Mouse (Mus musculus): ENCODE results near the gene Serpina16.

Gene Serpina16

DNA sequence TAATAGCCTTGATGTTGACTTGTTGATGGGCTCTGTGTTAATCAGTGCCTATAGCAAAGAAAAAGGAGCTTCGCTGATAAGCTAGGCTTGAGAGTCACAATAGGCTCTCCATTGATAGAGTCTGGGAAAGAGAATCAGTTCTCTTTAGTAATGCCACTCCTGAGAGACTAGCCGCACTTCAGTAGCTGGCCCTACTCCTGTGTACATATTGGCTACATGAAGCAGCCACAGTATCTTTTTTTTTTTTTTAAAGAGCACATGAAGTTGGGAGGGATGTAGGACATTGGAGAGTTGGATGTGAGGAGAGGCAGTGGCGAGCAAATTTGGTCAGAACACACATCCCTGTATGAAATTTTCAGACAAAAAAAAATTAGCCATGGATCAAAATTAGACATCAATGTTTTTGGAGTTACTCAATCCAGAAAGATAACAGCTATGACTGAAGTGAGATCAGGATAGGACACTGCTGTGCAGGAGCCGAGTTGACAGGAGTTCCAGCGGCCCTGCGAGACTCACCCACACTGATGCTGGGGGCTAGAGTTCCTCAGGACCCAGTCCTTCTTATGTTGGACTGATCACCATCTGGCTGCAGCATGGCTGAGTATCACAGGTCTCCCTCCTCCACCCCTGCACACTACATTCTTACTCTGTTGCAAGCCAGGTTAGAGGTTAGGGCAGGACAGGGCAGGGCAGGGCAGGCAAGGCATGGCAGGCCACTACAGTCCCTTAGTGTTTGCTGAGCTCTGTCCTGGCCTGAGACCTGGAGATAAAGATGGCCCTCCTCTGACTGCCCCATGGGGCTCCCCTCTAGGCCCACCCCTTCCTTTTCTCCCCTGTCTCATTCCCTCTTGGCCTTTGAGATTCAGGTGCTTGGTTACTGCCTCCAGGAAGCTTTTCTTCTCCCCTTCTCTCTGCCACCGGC lies 20.6 kb downstream of the Serpina16 start:
- Histone ChIP-seq H3K4me3 (replicated peaks; ENCODE audit: low read length) (no peak overlapping the region), H3K27me3 (ENCODE audit: insufficient read depth, low read length) (no peaks in the 10 kb centered on the region), H3K36me3 (ENCODE audit: insufficient read depth, low read length) (no peaks in the 10 kb centered on the region), H3K9me3 (ENCODE audit: low read length) (no peaks in the 10 kb centered on the region), H3K4me1 (replicated peaks; ENCODE audit: low read depth, low read length) (no peaks in the 10 kb centered on the region)
- no peak for TF ChIP-seq CTCF (conservative IDR thresholded peaks at IDR 0.05; ENCODE audit: low read length)
- no peak for TF ChIP-seq NANOG (IDR thresholded peaks at IDR 0.05; ENCODE audit: borderline replicate concordance, low read length)
- no peak for TF ChIP-seq POU5F1 (IDR thresholded peaks at IDR 0.05; ENCODE audit: borderline replicate concordance, low read length)

DNA sequence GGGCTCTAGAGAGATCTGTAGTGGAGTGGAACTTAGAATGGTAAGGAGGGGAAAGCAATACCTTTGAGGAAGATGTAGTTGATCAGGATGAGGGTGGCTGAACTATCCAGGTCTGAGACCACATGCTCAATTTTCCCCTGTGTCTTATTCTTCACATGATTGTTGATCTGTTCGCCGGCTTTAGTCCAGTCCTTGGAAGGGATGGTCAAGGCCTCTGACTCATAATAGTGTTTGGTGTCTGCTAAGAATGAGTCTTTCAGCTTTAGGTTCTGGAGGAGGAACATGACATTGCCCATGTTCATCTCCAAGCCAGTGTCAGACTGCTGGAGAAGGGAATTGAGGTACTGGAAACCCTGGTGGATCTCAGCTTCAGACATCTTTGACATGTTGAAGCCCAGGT lies 22.1 kb downstream of the Serpina16 start:
- Histone ChIP-seq H3K27me3 (ENCODE audit: insufficient read depth, low read length) (no peaks in the 10 kb centered on the region), H3K4me1 (replicated peaks; ENCODE audit: low read depth, low read length) (no peaks in the 10 kb centered on the region), H3K4me3 (replicated peaks; ENCODE audit: low read length) (no peak overlapping the region), H3K36me3 (ENCODE audit: insufficient read depth, low read length) (no peaks in the 10 kb centered on the region), H3K9me3 (ENCODE audit: low read length) (no peaks in the 10 kb centered on the region)
- TF ChIP-seq POU5F1 (IDR thresholded peaks at IDR 0.05; ENCODE audit: borderline replicate concordance, low read length) (no peak), NANOG (IDR thresholded peaks at IDR 0.05; ENCODE audit: borderline replicate concordance, low read length) (no peak), CTCF (conservative IDR thresholded peaks at IDR 0.05; ENCODE audit: low read length) (no peak)

DNA sequence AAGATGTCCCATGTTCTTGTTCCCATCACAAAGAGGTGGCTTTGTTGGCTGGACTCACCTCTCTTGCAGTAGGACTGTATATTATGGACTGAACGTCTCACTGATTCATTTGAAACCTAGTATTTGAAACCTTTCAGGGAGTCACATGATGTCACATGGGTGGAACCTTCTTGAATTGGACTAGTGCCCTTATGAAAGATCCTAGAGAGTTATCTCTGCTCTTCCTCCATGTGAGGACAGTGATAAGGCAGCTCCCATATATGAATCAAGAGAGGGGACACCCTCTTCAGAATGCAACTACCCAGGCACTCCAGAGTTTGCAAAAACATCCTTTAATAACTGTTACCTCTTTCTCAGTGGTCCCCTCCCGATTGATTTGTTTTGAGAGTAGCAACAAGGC lies 29.6 kb downstream of the Serpina16 start:
- no peak for TF ChIP-seq POU5F1 (IDR thresholded peaks at IDR 0.05; ENCODE audit: borderline replicate concordance, low read length)
- no peak for TF ChIP-seq CTCF (conservative IDR thresholded peaks at IDR 0.05; ENCODE audit: low read length)
- no peak for TF ChIP-seq NANOG (IDR thresholded peaks at IDR 0.05; ENCODE audit: borderline replicate concordance, low read length)
- H3K4me1 ChIP-seq (replicated peaks; ENCODE audit: low read depth, low read length): no peaks in the 10 kb centered on the region
- H3K9me3 ChIP-seq (ENCODE audit: low read length): no peaks in the 10 kb centered on the region
- H3K4me3 ChIP-seq (replicated peaks; ENCODE audit: low read length): no peak overlapping the region
- no peaks in the 10 kb centered on the region for H3K27me3 ChIP-seq (ENCODE audit: insufficient read depth, low read length)
- H3K36me3 ChIP-seq (ENCODE audit: insufficient read depth, low read length): no peaks in the 10 kb centered on the region

DNA sequence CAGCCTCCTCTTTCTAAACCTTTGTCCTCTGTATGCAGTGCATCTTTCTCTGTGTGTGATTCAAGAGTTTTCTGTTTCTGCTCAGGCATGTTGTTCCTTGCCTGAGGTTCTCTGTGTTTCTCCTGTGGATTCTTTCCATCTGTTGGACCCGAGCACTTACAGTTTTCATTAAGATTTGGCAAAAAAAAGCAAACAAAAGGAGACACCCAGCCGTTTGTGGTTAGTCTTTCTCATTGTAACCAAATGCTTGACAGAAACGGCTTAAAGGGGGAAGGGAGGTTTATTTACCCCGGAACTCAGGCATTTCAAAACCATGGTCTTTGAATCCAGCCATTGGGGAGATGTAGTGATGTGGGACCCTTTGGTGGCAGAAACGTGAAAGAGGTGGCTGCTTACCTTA lies 31.3 kb downstream of the Serpina16 start:
- Histone ChIP-seq H3K4me1 (replicated peaks; ENCODE audit: low read depth, low read length) (no peaks in the 10 kb centered on the region), H3K27me3 (ENCODE audit: insufficient read depth, low read length) (no peaks in the 10 kb centered on the region), H3K9me3 (ENCODE audit: low read length) (no peaks in the 10 kb centered on the region), H3K4me3 (replicated peaks; ENCODE audit: low read length) (no peak overlapping the region), H3K36me3 (ENCODE audit: insufficient read depth, low read length) (no peaks in the 10 kb centered on the region)
- TF ChIP-seq CTCF (conservative IDR thresholded peaks at IDR 0.05; ENCODE audit: low read length) (no peak), NANOG (IDR thresholded peaks at IDR 0.05; ENCODE audit: borderline replicate concordance, low read length) (no peak), POU5F1 (IDR thresholded peaks at IDR 0.05; ENCODE audit: borderline replicate concordance, low read length) (no peak)

DNA sequence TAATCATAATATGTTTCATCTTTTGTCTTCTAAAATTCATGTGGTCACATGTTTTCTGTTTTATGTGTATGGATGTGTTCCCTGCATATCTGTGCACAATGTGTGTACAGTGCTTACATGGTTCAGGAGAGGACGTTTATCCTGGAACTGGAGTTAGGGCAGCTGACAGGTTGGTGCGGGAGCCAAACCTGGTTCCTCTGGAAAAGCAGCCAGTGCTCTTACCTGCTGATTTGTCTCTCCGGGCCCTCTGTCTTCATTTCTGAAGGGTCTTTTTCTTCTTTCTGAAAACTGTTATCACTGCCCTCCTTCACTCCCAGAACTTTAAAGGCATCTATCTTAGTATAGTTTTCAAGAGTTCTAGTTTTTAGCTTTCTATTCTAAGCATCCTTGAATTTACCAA lies 32.1 kb downstream of the Serpina16 start:
- H3K9me3 ChIP-seq (ENCODE audit: low read length): no peaks in the 10 kb centered on the region
- TF ChIP-seq CTCF (conservative IDR thresholded peaks at IDR 0.05; ENCODE audit: low read length) (no peak), NANOG (IDR thresholded peaks at IDR 0.05; ENCODE audit: borderline replicate concordance, low read length) (no peak), POU5F1 (IDR thresholded peaks at IDR 0.05; ENCODE audit: borderline replicate concordance, low read length) (no peak)
- no peaks in the 10 kb centered on the region for H3K36me3 ChIP-seq (ENCODE audit: insufficient read depth, low read length)
- no peaks in the 10 kb centered on the region for H3K27me3 ChIP-seq (ENCODE audit: insufficient read depth, low read length)
- H3K4me1 ChIP-seq (replicated peaks; ENCODE audit: low read depth, low read length): no peaks in the 10 kb centered on the region
- no peak overlapping the region for H3K4me3 ChIP-seq (replicated peaks; ENCODE audit: low read length)

DNA sequence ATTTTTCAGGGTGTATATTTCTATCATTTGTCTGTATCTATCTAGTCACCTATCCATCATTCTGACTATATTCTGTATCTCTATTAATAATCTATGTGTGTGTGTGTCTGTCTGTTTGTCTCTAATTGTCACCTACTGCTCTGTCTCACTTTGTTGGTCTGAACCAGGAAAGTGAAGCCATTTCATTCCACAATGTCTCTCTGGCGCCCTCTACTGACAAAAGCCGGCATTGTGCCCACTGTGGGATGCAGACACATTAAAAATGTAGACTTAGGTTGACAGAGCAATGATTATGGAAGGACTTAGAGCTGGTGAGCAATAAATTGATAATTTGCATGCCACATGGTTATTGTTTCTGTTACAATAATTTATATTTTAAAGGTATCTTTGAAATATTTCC lies 32.6 kb downstream of the Serpina16 start:
- Histone ChIP-seq H3K27me3 (ENCODE audit: insufficient read depth, low read length) (no peaks in the 10 kb centered on the region), H3K4me1 (replicated peaks; ENCODE audit: low read depth, low read length) (no peaks in the 10 kb centered on the region), H3K9me3 (ENCODE audit: low read length) (no peaks in the 10 kb centered on the region), H3K36me3 (ENCODE audit: insufficient read depth, low read length) (no peaks in the 10 kb centered on the region), H3K4me3 (replicated peaks; ENCODE audit: low read length) (no peak overlapping the region)
- TF ChIP-seq CTCF (conservative IDR thresholded peaks at IDR 0.05; ENCODE audit: low read length): peak; percentile 100
- no peak for TF ChIP-seq NANOG (IDR thresholded peaks at IDR 0.05; ENCODE audit: borderline replicate concordance, low read length)

DNA sequence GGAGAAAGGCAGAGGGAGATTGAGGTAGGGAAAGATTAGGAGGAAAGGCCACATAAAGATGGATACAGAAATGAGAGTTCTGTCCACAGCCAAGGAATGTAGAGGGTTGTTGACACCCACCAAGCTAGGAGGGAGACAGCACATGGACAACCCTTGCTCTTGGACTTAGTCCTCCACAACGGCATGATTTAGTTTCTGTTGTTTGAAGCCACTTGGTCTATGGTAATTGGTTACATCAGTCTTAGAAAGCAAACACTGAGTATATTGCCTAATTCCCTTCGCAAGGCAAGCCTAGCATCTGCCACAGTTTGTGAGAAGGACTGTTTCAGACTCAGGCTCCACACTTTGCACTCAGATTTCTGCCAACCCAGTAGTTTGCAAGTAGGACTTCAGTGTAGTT lies 40.1 kb downstream of the Serpina16 start:
- no peak for TF ChIP-seq POU5F1 (IDR thresholded peaks at IDR 0.05; ENCODE audit: borderline replicate concordance, low read length)
- no peak for TF ChIP-seq CTCF (conservative IDR thresholded peaks at IDR 0.05; ENCODE audit: low read length)
- H3K36me3 ChIP-seq (ENCODE audit: insufficient read depth, low read length): no peaks in the 10 kb centered on the region
- no peaks in the 10 kb centered on the region for H3K27me3 ChIP-seq (ENCODE audit: insufficient read depth, low read length)
- H3K4me3 ChIP-seq (replicated peaks; ENCODE audit: low read length): no peak overlapping the region
- no peaks in the 10 kb centered on the region for H3K4me1 ChIP-seq (replicated peaks; ENCODE audit: low read depth, low read length)
- no peaks in the 10 kb centered on the region for H3K9me3 ChIP-seq (ENCODE audit: low read length)

DNA sequence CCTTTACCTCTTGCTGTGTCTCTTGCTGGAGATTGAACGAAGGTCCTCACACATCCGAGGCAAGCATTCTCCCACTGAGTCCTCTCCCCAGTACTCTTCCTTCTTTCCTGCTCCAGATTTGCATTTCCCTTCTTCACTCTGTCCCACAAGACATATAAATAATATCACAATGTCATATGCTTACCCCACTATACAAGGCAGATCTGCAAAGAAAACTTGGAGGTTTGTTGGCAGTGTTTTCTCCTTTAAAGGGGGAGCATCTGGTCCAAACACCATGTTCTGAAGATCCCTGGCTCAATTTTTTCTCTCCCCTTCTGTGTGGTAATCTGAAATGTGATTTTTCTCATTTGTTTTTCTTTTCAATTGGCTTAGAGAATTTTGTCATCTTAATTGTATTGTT lies 41.5 kb downstream of the Serpina16 start:
- TF ChIP-seq POU5F1 (IDR thresholded peaks at IDR 0.05; ENCODE audit: borderline replicate concordance, low read length) (no peak), CTCF (conservative IDR thresholded peaks at IDR 0.05; ENCODE audit: low read length) (no peak), NANOG (IDR thresholded peaks at IDR 0.05; ENCODE audit: borderline replicate concordance, low read length) (no peak)
- peaks cover 2% of the 10 kb centered on the region; the same call in 1 of the 2 replicates for H3K27me3 ChIP-seq (ENCODE audit: insufficient read depth, low read length)
- H3K36me3 ChIP-seq (ENCODE audit: insufficient read depth, low read length): no peaks in the 10 kb centered on the region

DNA sequence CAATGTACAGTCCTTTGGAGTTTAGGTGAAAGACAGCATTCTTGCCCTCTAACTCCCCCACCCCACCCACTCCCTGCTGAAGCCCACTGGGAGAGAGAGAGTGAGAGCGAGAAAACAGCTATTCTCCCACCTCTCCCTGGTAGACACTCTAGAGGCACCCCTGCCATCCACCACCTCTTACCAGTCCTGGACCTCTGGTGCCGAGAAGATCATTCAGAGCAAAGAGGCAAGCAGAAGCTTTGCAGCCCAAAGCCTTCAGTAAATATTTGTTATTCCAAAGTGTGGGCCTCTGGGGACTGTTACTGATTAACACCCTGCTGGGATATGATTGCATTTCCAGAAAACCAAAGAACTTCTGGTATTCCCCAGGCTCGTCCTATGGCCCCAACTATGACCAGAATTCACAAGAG lies 44.7 kb downstream of the Serpina16 start, which contains the start of gene Serpina10:
TSS of gene Serpina10 (minus strand) at position 242 of the 410 bp plus-strand sequence.
- Histone ChIP-seq H3K27me3 (ENCODE audit: insufficient read depth, low read length) (peaks cover 11% of the 10 kb centered on the region; the same call in 1 of the 2 replicates), H3K4me3 (replicated peaks; ENCODE audit: low read length) (no peak within 1 kb of the TSS), H3K9me3 (ENCODE audit: low read length) (no peaks in the 10 kb centered on the region; the same call in 1 of the 2 replicates), H3K36me3 (ENCODE audit: insufficient read depth, low read length) (no peaks in the 10 kb centered on the region), H3K4me1 (replicated peaks; ENCODE audit: low read depth, low read length) (no peaks in the 10 kb centered on the region)
- TF ChIP-seq POU5F1 (IDR thresholded peaks at IDR 0.05; ENCODE audit: borderline replicate concordance, low read length) (no peak), NANOG (IDR thresholded peaks at IDR 0.05; ENCODE audit: borderline replicate concordance, low read length) (no peak), CTCF (conservative IDR thresholded peaks at IDR 0.05; ENCODE audit: low read length) (no peak)

More for the DNA sequence above, 41.5 kb downstream of the Serpina16 start:
- H3K9me3 ChIP-seq (ENCODE audit: low read length): no peaks in the 10 kb centered on the region
- H3K4me1 ChIP-seq (replicated peaks; ENCODE audit: low read depth, low read length): no peaks in the 10 kb centered on the region
- no peak overlapping the region for H3K4me3 ChIP-seq (replicated peaks; ENCODE audit: low read length)
